Comparison of ENCODE assay signal across 20 mouse cellular contexts in the genomic region with DNA sequence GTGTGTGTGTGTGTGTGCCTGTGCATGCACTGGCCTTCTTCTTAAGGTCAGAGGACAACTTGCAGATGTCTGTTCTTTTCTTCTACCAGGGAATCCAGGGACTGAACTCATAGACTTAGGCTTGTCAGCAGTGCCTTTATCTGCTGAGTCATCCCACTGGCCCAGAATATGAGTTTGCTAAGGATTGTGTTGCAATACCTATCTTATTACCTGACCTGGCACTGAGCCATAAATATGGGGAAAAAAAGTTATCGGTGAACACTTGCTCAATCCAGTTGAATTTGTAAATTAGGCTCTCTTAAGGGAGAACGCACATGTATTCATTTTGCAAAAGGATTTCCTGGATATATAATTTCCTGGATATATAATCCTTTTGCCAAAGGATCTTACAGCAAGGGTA.
"Had no signal": no experiment of that assay in that cellular context is flagged by ENCODE, and none has a peak within 500 bp of the region (broad histone marks: within the 10 kb centered on the region; RNA-seq: fewer than 3 reads in every experiment).

No protein-coding gene starts in this region.

- H3K27me3 ChIP-seq: heart, embryonic 13.5 days; heart, embryonic 15.5 days; hindbrain, embryonic 13.5 days; hindbrain, embryonic 15.5 days; kidney, embryonic 15.5 days; limb, embryonic 15.5 days; liver, embryonic 12.5 days had no signal

- H3K36me3 ChIP-seq: heart, embryonic 13.5 days; heart, embryonic 15.5 days; hindbrain, embryonic 13.5 days; hindbrain, embryonic 15.5 days; kidney, embryonic 15.5 days; limb, embryonic 13.5 days; limb, embryonic 15.5 days; liver, embryonic 12.5 days had no signal

- DNase-seq: gastrocnemius, adult 2 months; gastrocnemius, postnatal 10 days; gastrocnemius, postnatal 25 days; heart, adult 2 months; heart, postnatal 14 days; heart, postnatal 36 days; kidney, adult 11 months; kidney, adult 2 months; kidney, adult 9 months; kidney, postnatal 14 days; kidney, postnatal 4 days; left cerebral cortex, postnatal 4 days had no signal

- H3K4me3 ChIP-seq: gastrocnemius, adult 2 months; heart, adult 2 months; heart, embryonic 13.5 days; heart, embryonic 15.5 days; hindbrain, embryonic 13.5 days; hindbrain, embryonic 15.5 days; kidney, embryonic 15.5 days; limb, embryonic 13.5 days; limb, embryonic 15.5 days; liver, embryonic 12.5 days had no signal
